13 mouse cellular contexts compared by ENCODE assay signal in genomic region chr4:58714221-58714620, GRCm38 (mm10).
DNase-seq lines count a peak whose midpoint lies in the region; ATAC-seq lines count a peak whose summit lies in the region.
"Had no signal": no experiment of that assay in that cellular context is flagged by ENCODE, and none has a peak within 500 bp of the region (broad histone marks: within the 10 kb centered on the region; RNA-seq: fewer than 3 reads in every experiment).

No protein-coding gene starts in this region.

- H3K4me1 ChIP-seq in intestine, embryonic 14.5 days (replicated peaks; ENCODE audit: control insufficient read depth, insufficient read depth, low read length): peaks cover 14% of the 10 kb centered on the region; the same call in 1 of the 2 replicates

- H3K4me3 ChIP-seq in intestine, embryonic 14.5 days (ENCODE audit: low read depth, low read length): no peak overlapping the region
- H3K4me3 ChIP-seq: heart, embryonic 15.5 days had no signal

- no peaks in the 10 kb centered on the region for H3K36me3 ChIP-seq in intestine, embryonic 14.5 days (ENCODE audit: control insufficient read depth, insufficient read depth, low read length)
- H3K36me3 ChIP-seq: heart, embryonic 15.5 days had no signal

- H3K9ac ChIP-seq in intestine, embryonic 14.5 days (ENCODE audit: low read length): no peak overlapping the region
- H3K9ac ChIP-seq: heart, embryonic 15.5 days; liver, postnatal 0 days had no signal

- ATAC-seq in intestine, embryonic 14.5 days (replicated peaks; ENCODE audit: low FRiP score, low TSS enrichment, low read depth): peak; percentile 84
- ATAC-seq: hindbrain, postnatal 0 days; liver, postnatal 0 days had no signal

- H3K4me2 ChIP-seq in intestine, embryonic 14.5 days (ENCODE audit: low read length): no peak overlapping the region
- H3K4me2 ChIP-seq: heart, embryonic 15.5 days had no signal

- 38% methylated on average over 13 of the region's 13 CpGs for WGBS in intestine, embryonic 14.5 days
- WGBS in large intestine, adult 2 months: 21% methylated on average over 13 of the region's 13 CpGs

- H3K27me3 ChIP-seq in intestine, embryonic 14.5 days (replicated peaks; ENCODE audit: control insufficient read depth, insufficient read depth, low read length): no peaks in the 10 kb centered on the region
- H3K27me3 ChIP-seq: heart, embryonic 15.5 days had no signal

- no peak overlapping the region for H3K27ac ChIP-seq in intestine, embryonic 14.5 days (ENCODE audit: low read depth)
- H3K27ac ChIP-seq: heart, embryonic 15.5 days; hindbrain, postnatal 0 days had no signal

- H3K9me3 ChIP-seq in intestine, embryonic 14.5 days (ENCODE audit: control insufficient read depth, low read length): no peaks in the 10 kb centered on the region
- H3K9me3 ChIP-seq: heart, embryonic 15.5 days had no signal

- DNase-seq in urinary bladder, adult 18-20 months (ENCODE audit: low spot score in 2 of 2): peak; percentile 39 to 53
- DNase-seq in urinary bladder, postnatal 4 days (ENCODE audit: low spot score in 2 of 2): no peak
- peak; percentile 67 for DNase-seq in intestine, embryonic 14.5 days (ENCODE audit: low spot score)
- peak; percentile 95 for DNase-seq in large intestine, adult 2 months (ENCODE audit: low read depth, low spot score)
- no peak for DNase-seq in adrenal gland, postnatal 10 days
- no peak for DNase-seq in right cerebral cortex, postnatal 14 days
- no peak for DNase-seq in ovary, postnatal 14 days (ENCODE audit: low spot score)
- DNase-seq: adrenal gland, adult 8-10 months; cerebellum, adult 18-20 months; liver, postnatal 0 days; thymus, postnatal 4 days had no signal

Comparison
In these comparisons a context has a peak if more than half of its experiments do, and no peak if none do; other contexts are left out.
1. DNase-seq: peak in urinary bladder, adult 18-20 months (2 of 2), intestine, embryonic 14.5 days (single experiment) and large intestine, adult 2 months (single experiment); none in urinary bladder, postnatal 4 days (0 of 2), adrenal gland, postnatal 10 days (single experiment), right cerebral cortex, postnatal 14 days (single experiment) and ovary, postnatal 14 days (single experiment).